Mouse (Mus musculus) embryonic facial prominence, embryonic 13.5 days (tissue): ENCODE measurements around the gene Wdr62. TPM values are rescaled to one million over a fixed set of nuclear protein-coding genes. Genes with fewer than 3 reads are reported as not detected.
A peak's percentile ranks its signal among the peaks of the same experiment; 100 is the strongest.

Source experiments
- ATAC-seq: fragments of 200-750 bp; cut with Nextera tagmentation; 2 replicates; pipeline ENCODE4 v1.8.0; 2017; ENCODE audit warnings: low read depth; ENCODE audit not compliant: insufficient number of reproducible peaks, insufficient read depth, low FRiP score, low TSS enrichment
- H3K27ac ChIP-seq: fragments of 300-500 bp; sonication (generic); 2 replicates; pipeline ENCODE4 v1.5.1; 2015; ENCODE audit warnings: moderate library complexity, mild to moderate bottlenecking, inconsistent platforms
- H3K27me3 ChIP-seq: fragments of 300-500 bp; sonication (generic); 2 replicates; pipeline ENCODE4 v1.6.1; 2015; ENCODE audit warnings: mild to moderate bottlenecking, inconsistent platforms
- H3K36me3 ChIP-seq: fragments of 300-500 bp; sonication (generic); 2 replicates; pipeline ENCODE4 v1.6.1; 2015; ENCODE audit warnings: mild to moderate bottlenecking, inconsistent platforms
- H3K4me1 ChIP-seq: fragments of 300-500 bp; sonication (generic); 2 replicates; pipeline ENCODE4 v1.6.1; 2015; ENCODE audit warnings: inconsistent platforms
- H3K4me2 ChIP-seq: fragments of 300-500 bp; sonication (generic); 2 replicates; pipeline ENCODE4 v1.6.1; 2015; ENCODE audit warnings: moderate library complexity, mild to moderate bottlenecking, inconsistent platforms
- H3K4me3 ChIP-seq: fragments of 300-500 bp; sonication (generic); 2 replicates; pipeline ENCODE4 v1.5.1; 2015; ENCODE audit warnings: mild to moderate bottlenecking, inconsistent platforms
- H3K9ac ChIP-seq: fragments of 300-500 bp; sonication (generic); 2 replicates; pipeline ENCODE4 v1.6.1; 2015; ENCODE audit warnings: mild to moderate bottlenecking, inconsistent platforms
- H3K9me3 ChIP-seq: fragments of 300-500 bp; sonication (generic); 2 replicates; pipeline ENCODE4 v1.6.1; 2016; ENCODE audit warnings: inconsistent platforms
- WGBS: fragments of 180-500 bp; shearing (Covaris S2); methylation state at CpG from one replicate; pipeline ENCODE4 v1.1.7; 2015; ENCODE audit warnings: mixed read lengths; 5-methylcytosine and 5-hydroxymethylcytosine counted together
- polyA plus RNA-seq: library from polyadenylated mRNA; unstranded; fragments of >200 nt; fragmentation: Nextera tagmentation; extraction: Ambion mirVana; gene quantifications from 2 replicates; pipeline ENCODE4 v1.2.1, GENCODE M21; 2015

The Wdr62 gene
- polyA plus RNA-seq, 1 experiment from 2014 or later = 6.4 TPM

GRCm38 (mm10) chr7:30235091-30235490 lies 45.1 kb downstream of the Wdr62 start:
- 93% methylated on average over 8 of the region's 8 CpGs for WGBS
- no peak overlapping the region for H3K4me3 ChIP-seq
- H3K27ac ChIP-seq = no peak overlapping the region
- no peak overlapping the region for H3K9ac ChIP-seq
- no peaks in the 10 kb centered on the region for H3K9me3 ChIP-seq
- peaks cover 19% of the 10 kb centered on the region for H3K36me3 ChIP-seq
- H3K4me1 ChIP-seq = peaks cover 19% of the 10 kb centered on the region
- no peak overlapping the region for H3K4me2 ChIP-seq
- ATAC-seq = no peak
- no peaks in the 10 kb centered on the region for H3K27me3 ChIP-seq

- Histone ChIP-seq H3K36me3 (peaks cover 24% of the 10 kb centered on the region), H3K9ac (no peak overlapping the region), H3K4me3 (no peak overlapping the region), H3K27ac (no peak overlapping the region), H3K9me3 (no peaks in the 10 kb centered on the region), H3K27me3 (no peaks in the 10 kb centered on the region), H3K4me2 (no peak overlapping the region), H3K4me1 (peaks cover 19% of the 10 kb centered on the region)
- WGBS = 95% methylated on average over 15 of the region's 15 CpGs
- no peak for ATAC-seq
Measured at GRCm38 (mm10) chr7:30234276-30234858, 45.9 kb downstream of the Wdr62 start.

GRCm38 (mm10) chr7:30233387-30233786 lies 46.8 kb downstream of the Wdr62 start:
- no peaks in the 10 kb centered on the region for H3K27me3 ChIP-seq
- H3K4me2 ChIP-seq = peak overlapping the region; percentile 80
- no peak for ATAC-seq
- peak overlapping the region; percentile 66 for H3K4me3 ChIP-seq
- no peak overlapping the region for H3K27ac ChIP-seq
- peak overlapping the region; percentile 80; the same call in 1 of the 2 replicates for H3K9ac ChIP-seq
- peaks cover 19% of the 10 kb centered on the region for H3K4me1 ChIP-seq
- peaks cover 24% of the 10 kb centered on the region for H3K36me3 ChIP-seq
- H3K9me3 ChIP-seq = no peaks in the 10 kb centered on the region
- 91% methylated on average over 20 of the region's 20 CpGs for WGBS

DNA sequence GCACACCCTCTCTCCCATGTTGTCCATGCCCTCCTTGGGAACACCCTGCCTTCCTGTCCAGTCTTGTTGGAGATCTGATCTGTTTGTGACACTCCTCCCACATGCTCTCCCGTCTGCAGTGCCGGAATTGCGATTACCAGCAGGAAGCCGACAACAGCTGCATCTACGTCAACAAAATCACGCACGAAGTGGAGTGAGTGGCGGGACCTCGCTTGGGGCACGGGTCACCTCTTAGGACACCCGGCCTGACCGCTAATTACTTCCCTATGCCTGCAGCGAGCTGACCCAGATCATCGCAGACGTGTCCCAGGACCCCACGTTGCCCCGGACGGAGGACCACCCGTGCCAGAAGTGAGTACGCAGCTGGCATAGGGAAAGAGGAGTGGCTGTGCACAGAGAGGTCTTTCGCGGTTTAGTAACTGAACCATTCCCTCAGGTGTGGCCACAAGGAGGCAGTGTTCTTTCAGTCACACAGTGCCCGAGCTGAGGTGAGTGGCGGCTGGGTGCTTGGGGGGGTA lies 47.5 kb downstream of the Wdr62 start:
- Histone ChIP-seq H3K27me3 (no peaks in the 10 kb centered on the region), H3K4me3 (peak overlapping the region; percentile 66), H3K4me1 (peaks cover 19% of the 10 kb centered on the region), H3K9me3 (no peaks in the 10 kb centered on the region), H3K36me3 (peaks cover 31% of the 10 kb centered on the region), H3K9ac (peak overlapping the region; percentile 80), H3K27ac (peak overlapping the region; percentile 94), H3K4me2 (peak overlapping the region; percentile 80)
- 3% methylated on average over 24 of the region's 24 CpGs for WGBS
- no peak for ATAC-seq

GRCm38 (mm10) chr7:30231669-30232454 lies 48.4 kb downstream of the Wdr62 start, which contains the start of the genes Polr2i and Tbcb:
TSS of gene Polr2i (plus strand) at chr7:30231948.
TSS of gene Tbcb (minus strand) at chr7:30232272.
- under 1% methylated on average over 67 of the region's 67 CpGs for whole genome bisulfite sequencing
- peak within 1 kb of the TSS; percentile 80 for H3K9ac ChIP-seq
- H3K9me3 ChIP-seq = no peaks in the 10 kb centered on the region
- H3K4me2 ChIP-seq = peak within 1 kb of the TSS; percentile 80
- H3K27ac ChIP-seq = peak within 1 kb of the TSS; percentile 94
- peaks cover 19% of the 10 kb centered on the region for H3K4me1 ChIP-seq
- peaks cover 39% of the 10 kb centered on the region for H3K36me3 ChIP-seq
- peak; percentile 90 for ATAC-seq
- H3K27me3 ChIP-seq = no peaks in the 10 kb centered on the region
- H3K4me3 ChIP-seq = peak within 1 kb of the TSS; percentile 66

GRCm38 (mm10) chr7:30231328-30231668 lies 48.9 kb downstream of the Wdr62 start:
- H3K27me3 ChIP-seq = no peaks in the 10 kb centered on the region
- ATAC-seq = peak; percentile 3; the same call in 1 of the 2 replicates
- peak overlapping the region; percentile 80 for H3K4me2 ChIP-seq
- under 1% methylated on average over 16 of the region's 16 CpGs for WGBS
- no peaks in the 10 kb centered on the region for H3K9me3 ChIP-seq
- peak overlapping the region; percentile 80 for H3K9ac ChIP-seq
- H3K4me3 ChIP-seq = peak overlapping the region; percentile 66
- H3K27ac ChIP-seq = peak overlapping the region; percentile 94; the same call in 1 of the 2 replicates
- peaks cover 45% of the 10 kb centered on the region for H3K36me3 ChIP-seq
- peaks cover 19% of the 10 kb centered on the region for H3K4me1 ChIP-seq

DNA sequence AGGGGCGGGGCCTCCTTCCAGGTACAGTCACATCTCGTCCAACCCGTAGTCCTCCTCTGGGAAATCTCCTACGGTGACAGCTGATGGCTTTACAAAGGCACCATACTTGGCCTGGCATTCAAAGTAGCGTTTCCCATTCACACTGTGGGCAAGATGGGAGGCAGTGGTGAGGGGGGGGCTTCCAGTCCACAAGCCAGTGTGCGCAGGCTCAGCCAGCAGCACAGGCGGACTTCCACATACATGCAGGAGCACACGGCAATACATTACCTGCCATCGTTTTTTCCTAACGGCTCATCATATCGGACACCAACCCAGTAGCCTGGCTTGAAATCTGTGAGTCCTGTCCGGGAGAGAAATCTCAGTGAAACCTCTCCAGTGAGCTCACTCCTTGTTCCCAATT lies 56.0 kb downstream of the Wdr62 start:
- 94% methylated on average over 12 of the region's 12 CpGs for WGBS
- ATAC-seq = no peak
- Histone ChIP-seq H3K4me1 (peaks cover 6% of the 10 kb centered on the region), H3K9me3 (no peaks in the 10 kb centered on the region), H3K9ac (no peak overlapping the region), H3K27me3 (no peaks in the 10 kb centered on the region), H3K4me3 (no peak overlapping the region), H3K36me3 (peaks cover 55% of the 10 kb centered on the region), H3K27ac (no peak overlapping the region), H3K4me2 (no peak overlapping the region)

- H3K4me3 ChIP-seq = no peak overlapping the region
- ATAC-seq = no peak
- H3K9ac ChIP-seq = no peak overlapping the region
- H3K4me1 ChIP-seq = peaks cover 10% of the 10 kb centered on the region
- no peak overlapping the region for H3K4me2 ChIP-seq
- no peak overlapping the region for H3K27ac ChIP-seq
- 90% methylated on average over 5 of the region's 5 CpGs for WGBS
- H3K9me3 ChIP-seq = no peaks in the 10 kb centered on the region
- peaks cover 44% of the 10 kb centered on the region for H3K36me3 ChIP-seq
- no peaks in the 10 kb centered on the region for H3K27me3 ChIP-seq
Measured at GRCm38 (mm10) chr7:30222205-30222604, 58.0 kb downstream of the Wdr62 start.

- no peak for ATAC-seq
- 75% methylated on average over 3 of the region's 3 CpGs for WGBS
Measured at GRCm38 (mm10) chr7:30221433-30221832, 58.8 kb downstream of the Wdr62 start.

DNA sequence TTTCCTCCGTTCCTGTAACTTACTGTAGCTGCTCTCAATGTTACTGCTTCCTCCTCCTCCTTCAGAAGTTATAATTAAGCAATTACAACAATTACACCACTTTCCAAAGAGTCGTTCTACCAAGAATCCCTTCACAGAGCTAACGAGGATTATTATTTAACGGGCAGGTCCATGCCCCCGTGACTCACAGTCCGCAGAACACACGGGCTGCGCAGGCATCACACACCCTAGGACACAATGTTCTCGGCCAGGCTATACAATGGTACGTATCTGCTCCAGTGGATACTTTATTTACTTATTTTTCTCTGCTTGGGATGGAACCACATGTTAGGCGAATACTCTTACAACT lies 60.2 kb downstream of the Wdr62 start:
- Histone ChIP-seq H3K27ac (0 out of 2 replicates have a peak overlapping the region, but pooled peaks have one; percentile 77), H3K4me1 (peaks cover 10% of the 10 kb centered on the region), H3K9ac (peak overlapping the region; percentile 63), H3K36me3 (peaks cover 22% of the 10 kb centered on the region), H3K27me3 (no peaks in the 10 kb centered on the region), H3K4me2 (peak overlapping the region; percentile 68), H3K9me3 (no peaks in the 10 kb centered on the region), H3K4me3 (peak overlapping the region; percentile 47)
- WGBS = 19% methylated on average over 11 of the region's 11 CpGs
- ATAC-seq = no peak

More at GRCm38 (mm10) chr7:30221433-30221832, 58.8 kb downstream of the Wdr62 start:
- Histone ChIP-seq H3K4me1 (peaks cover 10% of the 10 kb centered on the region), H3K9ac (no peak overlapping the region), H3K9me3 (no peaks in the 10 kb centered on the region), H3K36me3 (peaks cover 36% of the 10 kb centered on the region), H3K4me3 (no peak overlapping the region), H3K27me3 (no peaks in the 10 kb centered on the region), H3K27ac (no peak overlapping the region), H3K4me2 (no peak overlapping the region)

- peak overlapping the region; percentile 77 for H3K27ac ChIP-seq
- no peaks in the 10 kb centered on the region for H3K27me3 ChIP-seq
- ATAC-seq = no peak; the same call in 1 of the 2 replicates
- 3% methylated on average over 16 of the region's 16 CpGs for WGBS
- H3K36me3 ChIP-seq = peaks cover 17% of the 10 kb centered on the region
- peaks cover 10% of the 10 kb centered on the region for H3K4me1 ChIP-seq
- H3K9me3 ChIP-seq = no peaks in the 10 kb centered on the region
- H3K9ac ChIP-seq = peak overlapping the region; percentile 64
- peak overlapping the region; percentile 68 for H3K4me2 ChIP-seq
- H3K4me3 ChIP-seq = peak overlapping the region; percentile 47
Measured at GRCm38 (mm10) chr7:30219293-30220007, 60.8 kb downstream of the Wdr62 start.
